Mouse (Mus musculus): Measurements from ENCODE around the gene Sap30l.
"Not testable (repeated sequence)": the region's sequence is repeated elsewhere in the genome, so short reads cannot be mapped to it uniquely, and the experiment has no call there.

The Sap30l gene

GRCm38 (mm10) chr11:57831861-57832260 lies 30.4 kb downstream of the Sap30l start:
- DNase-seq (ENCODE audit: low read depth, low spot score), result no peak

GRCm38 (mm10) chr11:57832552-57833201 lies 31.2 kb downstream of the Sap30l start, which contains the start of gene Hand1:
TSS of gene Hand1 (minus strand) at chr11:57832818.
- DNase-seq (ENCODE audit: low read depth, low spot score), result no peak

DNA sequence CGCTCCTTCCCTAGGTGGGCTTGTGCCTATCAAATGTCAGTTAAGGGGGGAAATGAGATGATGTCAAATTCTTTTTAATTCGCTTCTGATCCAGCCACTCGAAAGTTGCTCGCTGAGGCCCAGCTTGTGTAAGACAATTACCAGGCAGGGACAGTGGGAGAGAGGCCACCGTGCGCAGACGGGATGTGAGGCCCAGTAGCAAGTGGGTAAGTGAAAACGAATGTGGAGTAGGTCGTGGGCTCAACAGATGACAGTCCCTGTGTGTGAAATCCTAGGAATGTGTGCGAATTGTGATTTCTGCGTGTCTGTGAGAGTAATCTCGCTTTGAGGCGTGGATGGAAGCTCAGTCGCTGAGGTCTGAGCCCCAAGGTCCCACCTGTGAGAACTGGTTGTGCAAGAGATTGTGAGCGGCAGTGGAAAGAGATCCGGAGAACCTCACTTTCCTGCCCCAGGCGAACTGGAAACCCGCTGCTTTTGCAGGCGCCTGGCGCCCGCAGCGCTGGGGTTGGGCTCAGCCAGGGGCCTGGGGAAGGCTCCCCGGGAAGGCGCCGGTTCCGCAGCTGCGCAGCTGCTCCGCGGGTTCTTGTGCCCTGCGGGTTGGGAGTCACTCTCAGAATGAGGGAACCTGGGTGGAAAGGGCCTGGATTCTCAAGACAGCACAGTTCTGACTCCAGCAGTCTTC lies 32.0 kb downstream of the Sap30l start:
- no peak for DNase-seq (ENCODE audit: low read depth, low spot score)

DNA sequence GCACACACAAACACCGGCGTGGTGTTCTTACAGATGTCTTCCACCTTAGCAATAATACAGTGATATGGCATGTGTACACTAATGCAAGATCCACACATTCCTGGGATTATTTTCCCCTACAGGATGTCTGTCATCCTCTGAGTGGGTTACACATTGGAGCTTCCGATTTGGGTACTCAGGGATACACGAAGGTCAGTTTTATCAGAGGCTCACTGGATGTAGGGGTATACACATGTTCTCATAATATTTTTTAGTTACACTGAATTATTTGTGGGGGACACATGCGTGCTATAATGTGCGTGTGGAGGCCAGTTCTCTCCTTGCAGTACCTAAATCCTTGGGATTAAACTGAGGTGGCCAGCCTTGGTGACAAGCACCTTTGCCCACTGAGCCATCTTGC lies 32.6 kb downstream of the Sap30l start:
- no peak for DNase-seq (ENCODE audit: low read depth, low spot score)

- no peak for DNase-seq (ENCODE audit: low read depth, low spot score)
Measured at GRCm38 (mm10) chr11:57835331-57835730, 33.9 kb downstream of the Sap30l start.

- no peak for DNase-seq (ENCODE audit: low read depth, low spot score)
Measured at GRCm38 (mm10) chr11:57835931-57836330, 34.5 kb downstream of the Sap30l start.

DNA sequence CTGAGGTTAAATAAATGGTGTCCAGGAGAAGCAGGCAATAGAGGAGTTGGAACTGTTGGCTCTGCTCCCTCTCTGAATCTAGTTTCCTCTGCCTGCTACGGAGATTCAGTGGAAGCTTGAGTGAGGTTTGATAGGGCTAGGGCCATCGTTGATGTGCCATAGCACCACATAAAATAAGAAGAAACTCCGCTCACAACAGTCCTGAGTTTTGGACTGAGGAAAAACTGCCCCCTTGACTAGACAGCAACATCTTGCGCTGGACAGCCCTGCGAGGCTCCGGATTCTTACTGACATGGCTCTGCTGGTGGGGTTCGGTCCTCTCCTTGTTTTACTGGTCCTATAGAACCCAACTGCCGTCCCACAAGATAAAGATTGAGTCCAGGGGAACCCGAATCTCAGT lies 35.0 kb downstream of the Sap30l start:
- no peak for DNase-seq (ENCODE audit: low read depth, low spot score)

DNA sequence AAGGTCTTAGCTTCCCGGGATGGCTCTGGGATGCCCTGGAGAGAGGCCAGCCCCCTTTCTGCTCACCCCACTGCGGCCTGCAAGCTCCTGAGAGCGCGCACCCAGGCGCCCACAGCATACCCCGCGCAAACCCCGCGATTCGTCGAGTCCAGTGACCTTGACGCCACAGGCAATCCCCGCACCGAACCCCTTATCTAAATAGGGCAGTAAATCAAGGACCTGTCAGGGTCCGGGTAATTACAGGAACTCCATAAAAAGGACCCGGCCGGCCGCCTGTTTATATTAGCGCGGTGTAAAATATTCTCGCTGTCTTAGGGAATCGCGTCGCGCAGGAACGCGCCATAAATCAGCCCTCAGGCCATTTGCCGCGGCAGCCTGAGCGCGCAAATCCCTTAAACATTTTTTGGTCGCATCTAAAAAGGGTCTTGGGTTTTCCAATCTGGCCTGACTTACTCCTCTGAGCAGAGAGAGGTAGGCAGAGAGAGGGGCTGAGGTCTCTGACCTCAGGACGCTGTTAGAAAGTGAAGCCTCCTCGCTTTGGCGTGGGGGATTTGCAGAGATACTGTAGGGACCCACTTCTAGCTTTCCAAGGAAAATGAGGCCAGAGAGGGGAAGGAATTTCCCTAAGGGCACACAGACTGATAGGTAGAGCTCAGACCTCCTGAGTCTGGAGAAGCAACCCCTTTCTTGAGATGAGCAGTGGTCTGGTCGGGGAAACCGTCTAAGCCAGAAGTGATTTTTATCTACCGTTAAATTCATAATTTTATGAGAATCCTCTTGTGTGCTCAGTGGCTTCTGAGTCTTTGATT lies 35.6 kb downstream of the Sap30l start:
- no peak for DNase-seq (ENCODE audit: low read depth, low spot score)

- DNase-seq (ENCODE audit: low read depth, low spot score), result no peak
Measured at GRCm38 (mm10) chr11:57837861-57838680, 36.6 kb downstream of the Sap30l start.

- no peak for DNase-seq (ENCODE audit: low read depth, low spot score)
Measured at GRCm38 (mm10) chr11:57840986-57841385, 39.5 kb downstream of the Sap30l start.

GRCm38 (mm10) chr11:57841391-57841790 lies 40.0 kb downstream of the Sap30l start:
- no peak for DNase-seq (ENCODE audit: low read depth, low spot score)

DNA sequence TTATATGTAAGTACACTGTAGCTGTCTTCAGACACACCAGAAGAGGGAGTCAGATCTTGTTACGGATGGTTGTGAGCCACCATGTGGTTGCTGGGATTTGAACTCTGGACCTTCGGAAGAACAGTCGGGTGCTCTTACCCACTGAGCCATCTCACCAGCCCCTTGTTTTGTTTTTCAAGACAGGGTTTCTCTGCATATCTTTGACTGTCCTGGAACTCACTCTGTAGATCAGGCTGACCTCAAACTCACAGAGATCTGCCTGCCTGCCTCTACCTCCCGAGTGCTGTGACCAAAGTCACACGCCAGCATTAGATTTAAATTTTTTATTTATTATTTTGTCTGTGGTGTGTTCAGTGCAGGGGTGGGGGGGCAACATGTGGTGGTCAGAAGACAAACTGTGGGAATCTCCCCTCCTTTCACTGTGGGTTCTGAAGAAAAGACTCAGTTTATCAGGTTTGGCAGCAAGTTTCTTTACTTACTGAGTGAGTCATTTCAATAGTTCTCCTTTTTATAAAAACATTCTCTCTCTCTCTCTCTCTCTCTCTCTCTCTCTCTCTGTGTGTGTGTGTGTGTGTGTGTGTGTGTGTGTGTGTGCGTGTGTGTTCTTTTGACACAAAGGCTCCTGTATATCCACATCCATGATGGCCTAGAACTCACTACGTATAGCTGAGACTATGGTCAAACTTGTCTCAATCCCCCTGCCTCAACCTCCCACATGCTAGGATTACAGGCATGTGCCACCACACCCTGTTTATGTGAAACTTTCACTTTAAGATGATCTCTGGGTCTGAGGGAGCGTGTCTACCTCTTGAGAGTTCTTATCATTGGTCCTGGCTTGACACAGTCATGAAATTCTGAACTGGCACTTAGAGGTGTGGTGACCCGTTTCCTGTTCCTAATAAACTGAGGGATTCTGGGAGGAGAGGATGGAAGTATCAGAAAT lies 45.3 kb downstream of the Sap30l start:
- not testable (repeated sequence) for DNase-seq (ENCODE audit: low read depth, low spot score)

DNA sequence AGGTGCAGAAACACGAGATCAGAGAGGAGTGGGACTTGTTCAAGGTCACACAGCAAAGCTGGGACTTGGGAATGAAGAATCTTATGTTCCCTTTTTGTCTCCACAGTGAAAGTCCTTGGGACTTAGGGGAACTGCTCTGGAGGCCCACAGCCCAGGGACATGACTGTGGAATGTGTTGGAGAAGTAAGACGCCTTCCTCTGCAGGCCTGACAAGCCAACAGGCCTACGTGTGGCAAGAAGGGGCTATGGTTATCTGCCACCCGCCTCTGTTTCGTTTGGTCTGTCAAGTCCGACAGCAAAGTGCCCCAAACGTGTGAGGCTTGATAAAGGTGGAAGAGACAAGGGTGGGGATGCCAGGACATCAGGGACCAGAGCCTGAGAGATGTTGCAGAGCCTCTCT lies 46.0 kb downstream of the Sap30l start:
- no peak for DNase-seq (ENCODE audit: low read depth, low spot score)

DNA sequence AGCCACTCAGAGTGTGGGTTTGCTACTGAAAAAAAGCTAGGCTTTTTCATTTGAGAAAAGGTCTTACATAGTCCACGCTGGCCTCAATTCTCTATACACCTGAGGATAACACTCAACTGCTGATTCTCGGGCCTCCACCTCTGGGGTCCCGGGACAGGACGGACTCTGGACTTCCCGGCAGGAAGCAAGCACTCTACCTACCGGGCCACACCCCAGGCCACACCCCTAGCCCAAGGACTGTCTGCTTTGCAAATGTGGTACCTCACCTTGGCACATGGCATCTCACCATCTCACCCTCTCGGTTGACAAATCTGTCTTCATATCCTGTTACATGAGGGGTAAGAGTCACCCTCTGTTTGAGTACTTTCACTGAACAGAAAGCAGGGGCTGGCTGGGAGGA lies 48.9 kb downstream of the Sap30l start:
- no peak for DNase-seq (ENCODE audit: low read depth, low spot score)

DNA sequence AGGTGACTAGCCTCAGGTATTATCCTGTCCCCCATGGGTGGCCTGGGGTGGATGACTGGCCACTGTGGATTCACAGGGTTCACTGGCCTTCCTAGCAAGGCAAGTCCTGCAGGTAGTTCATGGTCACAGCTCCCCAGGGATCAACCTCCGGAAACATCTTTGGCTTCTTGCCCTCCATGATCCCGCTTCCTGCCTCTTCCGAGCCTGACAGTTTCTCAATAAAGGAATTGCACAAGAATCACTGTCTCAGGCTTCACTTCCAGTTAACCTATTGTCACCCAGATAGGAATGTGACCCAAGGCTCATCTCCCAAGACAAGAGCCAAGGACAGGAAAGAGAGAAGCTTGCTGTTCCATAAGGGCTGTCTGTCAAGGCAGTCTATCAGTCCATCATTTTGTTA lies 49.5 kb downstream of the Sap30l start:
- no peak for DNase-seq (ENCODE audit: low read depth, low spot score)

- no peak for DNase-seq (ENCODE audit: low read depth, low spot score)
Measured at GRCm38 (mm10) chr11:57853571-57853970, 52.1 kb downstream of the Sap30l start.

DNA sequence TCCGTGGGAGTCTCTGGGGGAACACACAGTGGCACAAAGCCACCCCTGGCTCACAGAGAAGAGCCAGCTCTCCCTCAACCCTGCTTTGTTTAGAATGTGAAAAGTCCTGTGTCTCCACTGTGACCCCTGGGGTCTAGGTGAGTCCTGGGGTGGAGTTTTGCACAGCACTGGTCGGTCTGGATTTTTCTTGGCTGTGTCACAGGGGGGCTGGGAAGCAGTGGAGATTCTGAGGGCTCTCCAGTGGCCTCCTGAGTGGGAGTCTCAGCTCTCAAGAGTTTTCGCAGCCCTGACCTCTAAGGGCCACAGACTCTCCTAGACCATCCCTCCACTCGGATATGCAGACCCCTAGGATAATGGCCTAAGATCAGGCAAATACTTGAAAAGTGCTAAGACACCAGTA lies 56.3 kb downstream of the Sap30l start:
- DNase-seq (ENCODE audit: low read depth, low spot score), result no peak

Measured in brain, embryonic 18.5 days (tissue).